Mouse (Mus musculus): ENCODE results near the gene Fezf1. TPM values are rescaled to one million over a fixed set of nuclear protein-coding genes. Genes with fewer than 3 reads are reported as not detected.

Gene Fezf1
- polyA plus RNA-seq (2012; rRNA removed): 5.1 and 10.3 TPM in 2 replicates

GRCm38 (mm10) chr6:23248313-23249052 lies at the start of gene Fezf1:
TSS of gene Fezf1 (minus strand) at chr6:23248362.

Other genes with a start within 250 kb of the Fezf1 start
- gene Aass, start 115.4 kb downstream of the Fezf1 start, polyA plus RNA-seq (2012; rRNA removed): 0.54 and 0.91 TPM in 2 replicates